ENCODE assay signal across 14 mouse cellular contexts in genomic region chr13:99579596-99580175, GRCm38 (mm10).
DNase-seq lines count a peak whose midpoint lies in the region; ATAC-seq and TF ChIP-seq lines count a peak whose summit lies in the region.
"Had no signal": no experiment of that assay in that cellular context is flagged by ENCODE, and none has a peak within 500 bp of the region (broad histone marks: within the 10 kb centered on the region; RNA-seq: fewer than 3 reads in every experiment).

No protein-coding gene starts in this region.

- H3K27me3 ChIP-seq in forebrain, embryonic 10.5 days (ENCODE audit: poor library complexity, severe bottlenecking): no peaks in the 10 kb centered on the region
- H3K27me3 ChIP-seq in forebrain, embryonic 14.5 days (replicated peaks; ENCODE audit: control insufficient read depth, insufficient read depth, low read length): no peaks in the 10 kb centered on the region
- no peaks in the 10 kb centered on the region for H3K27me3 ChIP-seq in midbrain, embryonic 13.5 days
- H3K27me3 ChIP-seq in midbrain, embryonic 10.5 days (ENCODE audit: low read depth, poor library complexity, severe bottlenecking): no peaks in the 10 kb centered on the region
- no peaks in the 10 kb centered on the region for H3K27me3 ChIP-seq in hindbrain, postnatal 0 days (ENCODE audit: insufficient read depth, low read length)
- H3K27me3 ChIP-seq in kidney, embryonic 14.5 days (ENCODE audit: control insufficient read depth, insufficient read depth, low read length): no peaks in the 10 kb centered on the region
- H3K27me3 ChIP-seq: embryonic facial prominence, embryonic 13.5 days; liver, embryonic 15.5 days had no signal

- H3K9me3 ChIP-seq in forebrain, embryonic 10.5 days: peaks cover 3% of the 10 kb centered on the region; the same call in 1 of the 2 replicates
- H3K9me3 ChIP-seq in forebrain, embryonic 14.5 days (replicated peaks; ENCODE audit: control insufficient read depth, low read length): no peaks in the 10 kb centered on the region
- H3K9me3 ChIP-seq in midbrain, embryonic 13.5 days: no peaks in the 10 kb centered on the region
- peaks cover 4% of the 10 kb centered on the region; the same call in 1 of the 2 replicates for H3K9me3 ChIP-seq in midbrain, embryonic 10.5 days (replicated peaks)
- H3K9me3 ChIP-seq in hindbrain, postnatal 0 days (ENCODE audit: low read length): no peaks in the 10 kb centered on the region
- no peaks in the 10 kb centered on the region; the same call in 1 of the 2 replicates for H3K9me3 ChIP-seq in kidney, embryonic 14.5 days (ENCODE audit: control insufficient read depth, low read length)
- H3K9me3 ChIP-seq: embryonic facial prominence, embryonic 13.5 days; liver, embryonic 15.5 days had no signal

- H3K4me2 ChIP-seq in forebrain, embryonic 14.5 days (ENCODE audit: low read length): no peak overlapping the region
- no peak overlapping the region for H3K4me2 ChIP-seq in midbrain, embryonic 13.5 days (replicated peaks)
- H3K4me2 ChIP-seq in hindbrain, postnatal 0 days (ENCODE audit: low read depth, low read length): no peak overlapping the region
- no peak overlapping the region for H3K4me2 ChIP-seq in kidney, embryonic 14.5 days (replicated peaks; ENCODE audit: low read depth, low read length)
- H3K4me2 ChIP-seq: embryonic facial prominence, embryonic 13.5 days; liver, embryonic 15.5 days had no signal

- 82% methylated on average over 8 of the region's 8 CpGs for WGBS in forebrain, embryonic 10.5 days
- WGBS in forebrain, embryonic 14.5 days: 62% methylated on average over 8 of the region's 8 CpGs
- WGBS in midbrain, embryonic 13.5 days: 63% methylated on average over 8 of the region's 8 CpGs
- 80% methylated on average over 8 of the region's 8 CpGs for WGBS in midbrain, embryonic 10.5 days
- WGBS in hindbrain, postnatal 0 days: 54% methylated on average over 8 of the region's 8 CpGs
- 65% methylated on average over 8 of the region's 8 CpGs for WGBS in kidney, embryonic 14.5 days

- H3K4me3 ChIP-seq in forebrain, embryonic 10.5 days: no peak overlapping the region
- H3K4me3 ChIP-seq in forebrain, embryonic 14.5 days (ENCODE audit: low read depth, low read length): no peak overlapping the region
- no peak overlapping the region for H3K4me3 ChIP-seq in midbrain, embryonic 13.5 days (replicated peaks)
- no peak overlapping the region for H3K4me3 ChIP-seq in midbrain, embryonic 10.5 days
- H3K4me3 ChIP-seq in hindbrain, postnatal 0 days (ENCODE audit: low read length): no peak overlapping the region
- no peak overlapping the region for H3K4me3 ChIP-seq in kidney, embryonic 14.5 days (ENCODE audit: low read length)
- H3K4me3 ChIP-seq: embryonic facial prominence, embryonic 13.5 days; liver, embryonic 15.5 days had no signal

- H3K27ac ChIP-seq in forebrain, embryonic 10.5 days: 0 out of 2 replicates have a peak overlapping the region, but pooled peaks have one; percentile 4
- no peak overlapping the region for H3K27ac ChIP-seq in forebrain, embryonic 14.5 days (ENCODE audit: low read depth, low read length)
- 0 out of 2 replicates have a peak overlapping the region, but pooled peaks have one; percentile 10 for H3K27ac ChIP-seq in midbrain, embryonic 13.5 days
- H3K27ac ChIP-seq in midbrain, embryonic 10.5 days (replicated peaks): no peak overlapping the region
- H3K27ac ChIP-seq in hindbrain, postnatal 0 days: no peak overlapping the region
- H3K27ac ChIP-seq in kidney, embryonic 14.5 days (ENCODE audit: low read depth, low read length): no peak overlapping the region
- H3K27ac ChIP-seq: embryonic facial prominence, embryonic 13.5 days; liver, embryonic 15.5 days; macrophage had no signal

- ATAC-seq in forebrain, embryonic 14.5 days: no peak
- peak; percentile 48; the same call in 1 of the 2 replicates for ATAC-seq in midbrain, embryonic 13.5 days
- peak; percentile 74 for ATAC-seq in hindbrain, postnatal 0 days
- no peak for ATAC-seq in erythroid progenitor cell, adult 5-6 weeks (replicated peaks; ENCODE audit: low FRiP score, poor library complexity, severe bottlenecking)
- ATAC-seq in kidney, embryonic 14.5 days (ENCODE audit: low FRiP score, low TSS enrichment): no peak

- peaks cover 15% of the 10 kb centered on the region; the same call in 1 of the 2 replicates for H3K4me1 ChIP-seq in forebrain, embryonic 10.5 days
- H3K4me1 ChIP-seq in forebrain, embryonic 14.5 days (ENCODE audit: control insufficient read depth, insufficient read depth, low read length): peaks cover 2% of the 10 kb centered on the region; the same call in 1 of the 2 replicates
- peaks cover 14% of the 10 kb centered on the region; the same call in 1 of the 2 replicates for H3K4me1 ChIP-seq in midbrain, embryonic 13.5 days (replicated peaks)
- H3K4me1 ChIP-seq in midbrain, embryonic 10.5 days: peaks cover 5% of the 10 kb centered on the region; the same call in 1 of the 2 replicates
- H3K4me1 ChIP-seq in hindbrain, postnatal 0 days (ENCODE audit: insufficient read depth, low read length): no peaks in the 10 kb centered on the region
- H3K4me1 ChIP-seq in kidney, embryonic 14.5 days (ENCODE audit: control insufficient read depth, insufficient read depth, low read length): no peaks in the 10 kb centered on the region
- H3K4me1 ChIP-seq: embryonic facial prominence, embryonic 13.5 days; liver, embryonic 15.5 days had no signal

- TF ChIP-seq CTCF in hindbrain, postnatal 0 days (IDR thresholded peaks at IDR 0.05; ENCODE audit: low read depth): no peak

- no peak for DNase-seq in forebrain, embryonic 10.5 days (ENCODE audit: extremely low spot score, low spot score)
- DNase-seq in forebrain, embryonic 14.5 days (ENCODE audit: low spot score): no peak
- no peak for DNase-seq in midbrain, embryonic 10.5 days (ENCODE audit: low spot score)
- no peak for DNase-seq in hindbrain, postnatal 0 days (ENCODE audit: low spot score)
- peak; percentile 62 to 64 for DNase-seq in right cerebral cortex, postnatal 10 days (ENCODE audit: low spot score in 2 of 2)
- DNase-seq: cerebellum, adult 9-10 months; gastrocnemius, postnatal 14 days; kidney, adult 18-20 months had no signal

- H3K9ac ChIP-seq in forebrain, embryonic 14.5 days (ENCODE audit: low read length): no peak overlapping the region
- no peak overlapping the region for H3K9ac ChIP-seq in midbrain, embryonic 13.5 days (replicated peaks)
- no peak overlapping the region for H3K9ac ChIP-seq in hindbrain, postnatal 0 days (replicated peaks; ENCODE audit: low read length)
- H3K9ac ChIP-seq in kidney, embryonic 14.5 days (ENCODE audit: low read depth, low read length): no peak overlapping the region
- H3K9ac ChIP-seq: embryonic facial prominence, embryonic 13.5 days; liver, embryonic 15.5 days had no signal

- no peaks in the 10 kb centered on the region for H3K36me3 ChIP-seq in forebrain, embryonic 10.5 days (replicated peaks)
- no peaks in the 10 kb centered on the region for H3K36me3 ChIP-seq in forebrain, embryonic 14.5 days (ENCODE audit: control insufficient read depth, insufficient read depth, low read length)
- 0 out of 2 replicates have a peak, but pooled peaks cover 2% of the 10 kb centered on the region for H3K36me3 ChIP-seq in midbrain, embryonic 13.5 days
- no peaks in the 10 kb centered on the region for H3K36me3 ChIP-seq in midbrain, embryonic 10.5 days
- H3K36me3 ChIP-seq in hindbrain, postnatal 0 days (ENCODE audit: insufficient read depth, low read length): no peaks in the 10 kb centered on the region
- no peaks in the 10 kb centered on the region for H3K36me3 ChIP-seq in kidney, embryonic 14.5 days (ENCODE audit: control insufficient read depth, insufficient read depth, low read length)
- H3K36me3 ChIP-seq: embryonic facial prominence, embryonic 13.5 days; liver, embryonic 15.5 days had no signal

Comparison
In these comparisons a context has a peak if more than half of its experiments do, and no peak if none do; other contexts are left out.
1. H3K27ac ChIP-seq: peak in forebrain, embryonic 10.5 days (single experiment) and midbrain, embryonic 13.5 days (single experiment); none in forebrain, embryonic 14.5 days (single experiment), midbrain, embryonic 10.5 days (single experiment), hindbrain, postnatal 0 days (single experiment) and kidney, embryonic 14.5 days (single experiment).
2. DNase-seq: peak in right cerebral cortex, postnatal 10 days (2 of 2); none in forebrain, embryonic 10.5 days (single experiment), forebrain, embryonic 14.5 days (single experiment), midbrain, embryonic 10.5 days (single experiment) and hindbrain, postnatal 0 days (single experiment).
3. ATAC-seq: peak in midbrain, embryonic 13.5 days (single experiment) and hindbrain, postnatal 0 days (single experiment); none in forebrain, embryonic 14.5 days (single experiment), erythroid progenitor cell, adult 5-6 weeks (single experiment) and kidney, embryonic 14.5 days (single experiment).